Mouse (Mus musculus) heart, embryonic 15.5 days (tissue): ENCODE measurements around the gene Slc25a39. TPM values are rescaled to one million over a fixed set of nuclear protein-coding genes. Genes with fewer than 3 reads are reported as not detected.

Experiments used
- ATAC-seq: fragments of 200-750 bp; cut with Nextera tagmentation; replicated peaks from 2 replicates; pipeline ENCODE4 v1.8.0; 2017; ENCODE audit warnings: low read depth, moderate TSS enrichment; ENCODE audit not compliant: insufficient number of reproducible peaks, insufficient read depth, low FRiP score
- H3K27ac ChIP-seq: fragments of 300-500 bp; sonication (generic); 2 replicates; pipeline ENCODE4 v1.5.1; 2015; ENCODE audit warnings: mild to moderate bottlenecking, inconsistent platforms
- H3K27me3 ChIP-seq: fragments of 300-500 bp; sonication (generic); 2 replicates; pipeline ENCODE4 v1.6.1; 2015; ENCODE audit warnings: inconsistent platforms
- H3K36me3 ChIP-seq: fragments of 300-500 bp; sonication (generic); 2 replicates; pipeline ENCODE4 v1.6.1; 2015; ENCODE audit warnings: mild to moderate bottlenecking, inconsistent platforms
- H3K4me1 ChIP-seq: fragments of 300-500 bp; sonication (generic); replicated peaks from 2 replicates; pipeline ENCODE4 v1.6.1; 2015; ENCODE audit warnings: inconsistent platforms
- H3K4me2 ChIP-seq: fragments of 300-500 bp; sonication (generic); 2 replicates; pipeline ENCODE4 v1.6.1; 2015; ENCODE audit warnings: inconsistent platforms, mild to moderate bottlenecking, moderate library complexity
- H3K4me3 ChIP-seq: fragments of 300-500 bp; sonication (generic); 2 replicates; pipeline ENCODE4 v1.5.1; 2015; ENCODE audit warnings: mild to moderate bottlenecking, inconsistent platforms
- H3K9ac ChIP-seq: fragments of 300-500 bp; sonication (generic); 2 replicates; pipeline ENCODE4 v1.6.1; 2015; ENCODE audit warnings: mild to moderate bottlenecking, inconsistent platforms
- H3K9me3 ChIP-seq: fragments of 300-500 bp; sonication (generic); replicated peaks from 2 replicates; pipeline ENCODE4 v1.6.1; 2016; ENCODE audit warnings: inconsistent platforms
- WGBS: fragments of 180-500 bp; shearing (Covaris S2); methylation state at CpG from one replicate; pipeline ENCODE4 v1.1.7; 2015; ENCODE audit warnings: mixed read lengths; 5-methylcytosine and 5-hydroxymethylcytosine counted together
- polyA plus RNA-seq: library from polyadenylated mRNA; unstranded; fragments of >200 nt; fragmentation: Nextera tagmentation; extraction: Ambion mirVana; gene quantifications from 2 replicates; pipeline ENCODE4 v1.2.1, GENCODE M21; 2015

Gene Slc25a39
- polyA plus RNA-seq, 1 experiment from 2014 or later: 293 TPM

DNA sequence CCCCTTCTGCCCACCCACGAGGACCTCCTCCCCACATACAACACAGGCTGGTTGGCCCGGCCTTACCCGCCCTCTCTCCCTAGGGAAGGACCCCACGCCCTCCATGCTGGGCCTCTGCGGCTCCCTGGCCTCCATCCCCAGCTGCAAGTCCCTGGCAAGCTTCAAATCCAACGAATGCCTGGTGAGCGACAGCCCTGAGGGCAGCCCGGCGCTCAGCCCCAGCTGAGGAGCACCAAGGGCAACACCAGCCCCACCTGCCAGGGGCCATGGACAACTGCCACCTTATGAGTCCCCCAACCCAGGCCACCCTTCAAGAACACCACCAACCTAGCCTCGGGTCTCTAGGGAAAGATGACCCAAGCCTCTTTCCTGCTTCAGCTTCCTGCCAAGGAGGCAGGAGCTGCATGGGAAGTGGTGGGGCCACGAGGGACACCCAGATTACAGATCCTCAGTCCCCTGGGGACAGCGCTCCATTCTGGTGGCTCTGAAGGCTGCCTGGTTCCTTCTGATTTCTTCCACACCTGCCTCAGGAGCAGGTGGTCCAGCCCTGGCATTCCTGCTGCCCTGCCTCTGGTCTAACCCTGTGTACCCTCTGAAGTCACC is 5.7 kb downstream of the Slc25a39 start:
- WGBS: 56% methylated on average over 12 of the region's 12 CpGs
- Histone ChIP-seq H3K9ac (no peak overlapping the region), H3K27ac (no peak overlapping the region), H3K4me1 (peaks cover 42% of the 10 kb centered on the region), H3K27me3 (peaks cover 50% of the 10 kb centered on the region), H3K4me2 (no peak overlapping the region), H3K4me3 (no peak overlapping the region), H3K36me3 (peaks cover 29% of the 10 kb centered on the region), H3K9me3 (no peaks in the 10 kb centered on the region)
- no peak for ATAC-seq

DNA sequence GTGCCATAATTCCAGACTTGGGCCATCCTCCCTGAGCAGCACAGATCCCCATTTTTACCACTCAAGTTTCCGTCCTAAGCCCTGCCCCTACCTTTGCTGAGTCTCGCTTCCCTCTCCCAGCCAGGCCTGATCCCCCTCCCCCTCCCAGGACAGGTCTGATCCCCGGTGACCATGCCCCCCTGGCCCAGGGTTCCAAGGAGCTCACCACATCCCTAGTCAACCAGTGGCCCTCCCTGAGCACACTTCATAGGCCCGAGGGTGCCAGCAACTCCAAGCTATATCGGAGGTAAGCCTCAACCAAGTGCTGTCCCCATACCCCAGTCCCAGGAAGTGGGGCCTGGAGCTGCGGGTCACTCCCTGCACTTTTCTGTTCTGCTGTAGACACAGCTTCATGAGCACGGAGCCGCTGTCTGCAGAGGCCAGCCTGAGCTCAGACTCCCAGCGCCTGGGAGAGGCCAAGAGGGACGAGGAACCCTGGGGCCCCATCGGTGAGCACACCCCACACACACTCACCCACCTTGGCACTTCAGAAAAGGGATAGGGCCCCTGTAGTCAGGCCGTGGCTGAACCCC is 7.1 kb downstream of the Slc25a39 start:
- no peak overlapping the region for H3K27ac ChIP-seq
- H3K4me1 ChIP-seq: peaks cover 30% of the 10 kb centered on the region
- no peak overlapping the region for H3K9ac ChIP-seq
- H3K9me3 ChIP-seq: no peaks in the 10 kb centered on the region
- H3K27me3 ChIP-seq: peaks cover 62% of the 10 kb centered on the region
- no peak overlapping the region for H3K4me3 ChIP-seq
- 16% methylated on average over 12 of the region's 12 CpGs for WGBS
- H3K4me2 ChIP-seq: no peak overlapping the region
- H3K36me3 ChIP-seq: peaks cover 29% of the 10 kb centered on the region
- ATAC-seq: no peak

DNA sequence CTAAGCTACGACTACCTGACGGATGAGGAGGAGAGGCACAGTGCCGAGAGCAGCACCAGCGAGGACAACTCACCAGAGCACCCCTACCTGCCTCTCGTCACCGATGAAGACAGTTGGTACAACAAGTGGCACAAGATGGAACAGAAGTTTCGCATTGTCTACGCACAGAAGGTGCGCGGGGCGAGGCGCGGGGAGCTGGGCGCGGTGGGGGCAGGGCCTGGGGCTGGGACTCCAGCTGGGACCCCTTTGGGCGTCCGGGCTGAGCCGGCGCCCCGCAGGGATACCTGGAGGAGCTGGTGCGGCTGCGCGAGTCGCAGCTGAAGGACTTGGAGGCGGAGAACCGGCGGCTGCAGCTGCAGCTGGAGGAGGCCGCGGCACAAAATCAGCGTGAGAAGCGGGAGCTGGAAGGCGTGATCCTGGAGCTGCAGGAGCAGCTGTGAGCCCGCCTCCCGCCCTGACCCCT is 8.1 kb downstream of the Slc25a39 start:
- H3K9ac ChIP-seq: 0 out of 2 replicates have a peak overlapping the region, but pooled peaks have one; percentile 2
- no peaks in the 10 kb centered on the region for H3K9me3 ChIP-seq
- peaks cover 24% of the 10 kb centered on the region for H3K36me3 ChIP-seq
- H3K27ac ChIP-seq: no peak overlapping the region
- peak overlapping the region; percentile 30 for H3K4me3 ChIP-seq
- 2% methylated on average over 34 of the region's 34 CpGs for WGBS
- H3K4me1 ChIP-seq: peaks cover 20% of the 10 kb centered on the region
- no peak for ATAC-seq
- H3K4me2 ChIP-seq: peak overlapping the region; percentile 52
- peaks cover 69% of the 10 kb centered on the region for H3K27me3 ChIP-seq

DNA sequence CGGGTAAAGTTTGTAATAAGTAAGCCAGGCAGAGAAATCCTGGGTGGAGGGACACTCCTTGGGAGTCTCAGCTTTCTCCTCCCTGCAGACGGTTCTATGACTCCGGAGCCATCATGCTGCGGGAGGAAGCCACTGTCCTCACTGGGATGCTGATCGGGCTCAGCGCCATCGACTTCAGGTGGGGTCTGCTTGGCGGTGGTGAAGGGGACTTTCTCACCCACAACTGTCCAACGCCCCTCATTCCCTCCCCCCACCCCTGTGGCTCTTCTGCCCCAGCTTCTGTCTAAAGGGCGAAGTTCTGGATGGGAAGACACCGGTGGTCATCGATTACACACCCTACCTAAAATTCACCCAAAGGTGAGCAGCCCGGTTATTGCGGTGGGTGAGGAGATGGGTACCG is 8.6 kb downstream of the Slc25a39 start:
- peak overlapping the region; percentile 52 for H3K4me2 ChIP-seq
- peaks cover 74% of the 10 kb centered on the region for H3K27me3 ChIP-seq
- H3K9me3 ChIP-seq: no peaks in the 10 kb centered on the region
- no peak overlapping the region for H3K27ac ChIP-seq
- no peak for ATAC-seq
- H3K4me1 ChIP-seq: peaks cover 21% of the 10 kb centered on the region
- WGBS: 11% methylated on average over 15 of the region's 15 CpGs
- H3K36me3 ChIP-seq: peaks cover 18% of the 10 kb centered on the region
- H3K4me3 ChIP-seq: peak overlapping the region; percentile 30; the same call in 1 of the 2 replicates
- H3K9ac ChIP-seq: no peak overlapping the region

DNA sequence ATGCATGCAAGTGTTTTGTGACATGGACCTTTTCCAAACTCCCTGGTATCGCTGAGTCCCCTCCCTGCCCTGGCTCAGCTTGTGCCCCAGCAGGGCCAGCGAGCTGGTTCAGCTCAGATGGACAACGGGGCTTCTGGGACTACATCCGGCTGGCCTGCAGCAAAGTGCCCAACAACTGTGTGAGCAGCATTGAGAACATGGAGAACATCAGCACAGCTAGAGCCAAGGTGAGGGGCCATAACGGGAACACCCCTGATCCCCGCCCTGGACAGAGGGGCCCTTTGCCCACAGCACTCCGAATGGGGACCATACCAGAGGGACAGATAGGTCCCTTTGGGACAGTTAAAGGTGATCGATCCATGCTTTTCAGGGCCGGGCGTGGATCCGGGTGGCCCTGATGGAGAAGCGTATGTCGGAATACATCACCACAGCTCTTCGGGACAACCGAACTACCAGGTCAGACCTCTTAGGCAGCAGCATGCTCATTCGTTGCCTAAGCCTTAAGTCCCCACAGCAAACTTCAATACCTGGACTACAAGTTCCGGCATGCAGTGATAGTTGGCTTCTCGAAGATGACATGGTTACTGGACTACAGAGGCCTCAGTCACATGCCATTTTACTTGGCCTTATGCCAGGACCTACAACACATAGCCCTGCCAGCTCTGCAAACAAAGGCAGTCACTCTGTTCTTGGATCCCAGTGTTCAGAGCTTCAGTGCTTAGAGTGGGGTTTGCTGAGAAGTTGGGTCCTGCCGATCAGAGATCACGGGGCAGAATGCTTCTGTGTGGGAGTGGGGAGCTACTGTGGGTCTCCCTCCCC is 9.5 kb downstream of the Slc25a39 start:
- H3K27me3 ChIP-seq: peaks cover 75% of the 10 kb centered on the region
- no peak overlapping the region for H3K4me2 ChIP-seq
- H3K4me1 ChIP-seq: peaks cover 30% of the 10 kb centered on the region
- no peak; the same call in 1 of the 2 replicates for ATAC-seq
- H3K9me3 ChIP-seq: no peaks in the 10 kb centered on the region
- peaks cover 10% of the 10 kb centered on the region for H3K36me3 ChIP-seq
- H3K9ac ChIP-seq: no peak overlapping the region
- WGBS: 71% methylated on average over 20 of the region's 20 CpGs
- no peak overlapping the region for H3K4me3 ChIP-seq
- no peak overlapping the region for H3K27ac ChIP-seq

DNA sequence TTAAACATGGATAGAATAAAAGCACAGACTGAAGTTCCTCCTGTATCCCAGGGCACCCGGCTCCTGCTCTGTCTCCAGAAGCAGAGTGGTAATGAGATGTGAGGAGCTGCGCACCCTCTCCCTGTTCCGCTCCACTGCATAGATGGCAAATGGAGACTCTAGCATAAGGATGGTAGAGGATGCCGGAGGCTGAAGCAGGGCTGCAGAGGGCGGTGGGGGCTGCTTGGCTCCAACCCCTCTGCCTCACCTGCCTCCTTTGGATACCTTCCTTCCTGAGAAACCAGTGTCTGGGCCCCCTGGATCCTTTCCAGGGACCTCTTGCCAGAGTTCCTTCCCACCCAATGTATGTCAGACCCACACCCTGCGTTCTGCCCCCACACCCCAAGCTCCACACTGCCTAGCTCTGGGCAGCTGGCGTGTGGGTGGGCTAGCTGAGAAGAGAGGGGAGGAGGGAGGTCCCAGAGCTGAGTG is 11.0 kb downstream of the Slc25a39 start:
- Histone ChIP-seq H3K36me3 (no peaks in the 10 kb centered on the region), H3K27ac (no peak overlapping the region), H3K9me3 (no peaks in the 10 kb centered on the region), H3K4me1 (peaks cover 38% of the 10 kb centered on the region), H3K27me3 (peaks cover 69% of the 10 kb centered on the region), H3K4me2 (no peak overlapping the region), H3K9ac (no peak overlapping the region), H3K4me3 (no peak overlapping the region)
- WGBS: 77% methylated on average over 7 of the region's 7 CpGs
- no peak for ATAC-seq

DNA sequence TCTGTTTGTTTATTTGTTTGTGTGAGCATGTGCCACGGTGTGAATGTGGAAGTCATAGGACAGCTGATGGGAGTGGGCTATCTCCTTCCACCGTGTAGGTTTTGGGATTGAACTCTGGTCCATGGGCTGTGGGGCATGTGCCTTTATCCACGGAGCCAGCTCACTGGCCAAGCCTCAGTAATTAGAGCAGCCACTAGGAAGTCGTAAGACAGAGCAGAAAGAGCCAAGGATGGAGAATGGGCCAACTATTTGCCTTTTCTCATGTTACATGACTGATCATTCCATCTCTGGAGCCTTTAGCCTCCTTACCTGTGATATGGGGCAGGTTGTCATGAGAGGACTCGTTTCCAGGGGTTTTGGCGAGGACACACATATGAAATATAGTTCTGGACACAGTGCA is 11.5 kb downstream of the Slc25a39 start:
- Histone ChIP-seq H3K36me3 (no peaks in the 10 kb centered on the region), H3K9me3 (no peaks in the 10 kb centered on the region), H3K27me3 (peaks cover 66% of the 10 kb centered on the region), H3K4me3 (no peak overlapping the region), H3K4me2 (no peak overlapping the region), H3K9ac (no peak overlapping the region), H3K27ac (no peak overlapping the region), H3K4me1 (peaks cover 38% of the 10 kb centered on the region)
- ATAC-seq: no peak
- WGBS: 55% methylated on average over 6 of the region's 6 CpGs

DNA sequence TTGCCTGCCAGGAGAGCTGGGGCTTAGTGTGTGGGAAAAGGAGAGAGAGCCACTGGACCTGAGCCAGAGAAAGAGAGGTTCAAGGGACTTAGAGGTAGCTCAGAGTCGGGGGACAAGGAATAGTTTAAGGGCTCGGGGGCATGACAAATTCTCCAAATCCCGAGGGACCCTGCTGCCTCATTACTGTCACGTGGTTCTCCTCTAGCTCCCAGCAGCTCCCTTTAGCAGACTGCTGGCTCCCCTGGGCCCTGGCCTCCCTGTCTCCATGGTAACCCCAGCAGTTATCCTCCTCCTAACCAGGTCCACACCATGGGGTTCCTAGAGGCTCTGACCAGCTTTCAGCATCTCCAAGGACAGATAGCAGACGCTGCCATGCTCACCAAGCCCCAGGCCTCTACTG is 12.5 kb downstream of the Slc25a39 start:
- Histone ChIP-seq H3K9ac (no peak overlapping the region), H3K4me2 (no peak overlapping the region), H3K9me3 (no peaks in the 10 kb centered on the region), H3K4me1 (peaks cover 33% of the 10 kb centered on the region), H3K4me3 (no peak overlapping the region), H3K27ac (no peak overlapping the region), H3K27me3 (peaks cover 56% of the 10 kb centered on the region), H3K36me3 (no peaks in the 10 kb centered on the region)
- ATAC-seq: no peak
- WGBS: 7% methylated on average over 5 of the region's 5 CpGs

DNA sequence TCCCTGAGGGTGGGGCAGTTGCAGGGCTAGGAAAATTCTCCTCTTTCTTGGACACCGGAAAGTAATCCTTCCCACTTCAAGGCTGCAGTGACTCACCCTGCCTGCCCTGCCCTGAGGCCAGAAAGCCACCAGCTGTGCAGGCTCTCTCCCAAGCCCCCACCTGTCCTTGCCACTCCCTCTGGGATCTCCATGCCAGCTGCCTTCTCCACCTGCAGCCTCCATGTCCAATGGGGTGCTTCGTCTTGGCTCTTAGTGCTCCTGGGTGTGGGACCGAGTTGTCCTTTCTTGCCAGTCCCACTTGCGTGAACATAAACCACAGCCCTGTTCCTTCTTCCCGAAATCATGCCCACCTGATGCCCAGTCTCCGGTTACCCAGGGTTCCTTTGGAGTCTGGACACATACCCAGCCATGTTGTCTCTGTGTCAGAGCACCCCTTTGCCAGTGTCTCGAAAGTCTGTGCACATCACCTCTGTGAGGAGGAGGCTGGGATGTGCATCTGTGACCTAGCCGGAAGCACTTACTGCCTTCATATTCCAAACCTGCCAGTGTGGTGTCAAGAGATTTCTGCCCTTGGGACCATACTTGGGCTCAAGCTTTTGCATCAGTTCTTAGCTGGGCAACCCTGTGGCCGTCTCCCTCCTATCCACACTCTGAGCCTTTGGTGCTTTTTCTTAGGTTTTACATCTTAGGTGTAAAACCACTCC is 13.2 kb downstream of the Slc25a39 start:
- 80% methylated on average over 9 of the region's 9 CpGs for WGBS
- no peaks in the 10 kb centered on the region for H3K9me3 ChIP-seq
- H3K36me3 ChIP-seq: no peaks in the 10 kb centered on the region
- H3K4me1 ChIP-seq: peaks cover 27% of the 10 kb centered on the region
- H3K4me3 ChIP-seq: peak overlapping the region; percentile 43; the same call in 1 of the 2 replicates
- peaks cover 50% of the 10 kb centered on the region for H3K27me3 ChIP-seq
- no peak overlapping the region for H3K9ac ChIP-seq
- no peak overlapping the region for H3K4me2 ChIP-seq
- no peak for ATAC-seq
- no peak overlapping the region for H3K27ac ChIP-seq

DNA sequence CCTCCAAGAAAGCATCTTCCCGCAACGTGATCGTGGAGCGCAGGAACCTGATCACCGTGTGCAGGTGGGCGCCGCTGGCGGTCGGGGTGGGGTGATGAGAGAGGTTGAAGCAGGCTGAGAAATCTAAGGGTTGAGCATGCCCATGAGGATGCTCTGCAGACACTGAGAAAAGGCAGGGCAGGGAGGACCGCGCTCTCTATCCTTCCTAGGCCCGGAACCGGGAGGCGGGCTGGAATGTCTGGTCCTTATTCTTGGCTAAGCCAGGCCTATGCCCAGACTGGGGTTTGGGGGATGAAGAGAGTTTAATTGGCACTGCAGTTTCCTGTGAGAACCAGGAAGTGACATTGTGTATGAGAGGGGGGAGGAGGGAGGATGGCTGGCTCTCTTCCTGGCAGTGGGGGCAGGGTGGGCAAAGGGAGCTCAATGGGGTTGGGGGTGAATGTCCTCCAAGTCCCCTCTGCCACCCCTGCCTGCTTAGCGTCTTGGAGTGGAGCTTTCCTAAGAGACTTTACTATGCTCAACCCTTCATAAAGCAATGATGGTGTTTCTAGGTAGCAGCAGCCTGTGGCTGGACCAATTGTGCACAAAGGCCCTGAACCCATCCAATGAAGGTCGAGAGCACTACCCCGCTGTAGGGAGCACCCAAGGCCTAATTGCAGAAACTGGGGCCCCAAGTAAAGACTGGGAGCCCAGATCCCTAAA is 13.9 kb downstream of the Slc25a39 start:
- Histone ChIP-seq H3K4me1 (peaks cover 21% of the 10 kb centered on the region), H3K9ac (peak overlapping the region; percentile 23; the same call in 1 of the 2 replicates), H3K9me3 (no peaks in the 10 kb centered on the region), H3K36me3 (no peaks in the 10 kb centered on the region), H3K4me2 (peak overlapping the region; percentile 81), H3K27ac (no peak overlapping the region), H3K4me3 (peak overlapping the region; percentile 43), H3K27me3 (peaks cover 43% of the 10 kb centered on the region)
- ATAC-seq: 0 out of 2 replicates have a peak, but pooled peaks have one; percentile 23
- WGBS: 10% methylated on average over 17 of the region's 17 CpGs
